Mouse (Mus musculus) bone marrow, adult 2 months (tissue): ENCODE measurements at regions not wholly inside any gene's neighbourhood (a gene's known extent, or its start where the extent isn't known, plus 50 kb on each side); places are given as distances from the start of the nearest gene placed in this dataset.

Experiments used
- H3K27ac ChIP-seq: fragments of 200-500 bp; 2 replicates; pipeline ENCODE4 v1.5.1; 2012; ENCODE audit warnings: low read depth, mild to moderate bottlenecking, control low read depth, inconsistent platforms, low read length; ENCODE audit not compliant: control insufficient read depth, poor library complexity, insufficient read depth
- H3K4me1 ChIP-seq: fragments of 200-500 bp; 2 replicates; pipeline ENCODE4 v1.6.1; 2011; ENCODE audit warnings: low read length; ENCODE audit not compliant: control insufficient read depth, insufficient read depth
- H3K4me3 ChIP-seq: fragments of 200-500 bp; replicated peaks from 2 replicates; pipeline ENCODE3; 2011; ENCODE audit warnings: mild to moderate bottlenecking, low read depth, low read length, control low read depth; ENCODE audit not compliant: control insufficient read depth
- CTCF ChIP-seq: fragments of 200-500 bp; IDR thresholded peaks from 2 replicates; pipeline ENCODE4 v1.5.1; 2011; ENCODE audit warnings: low read length, control low read depth; ENCODE audit not compliant: control insufficient read depth, insufficient read depth
- POLR2A ChIP-seq: fragments of 200-500 bp; IDR thresholded peaks from 2 replicates; pipeline ENCODE4 v1.6.1; 2011; ENCODE audit warnings: low read depth, mild to moderate bottlenecking, control low read depth, low read length, borderline replicate concordance; ENCODE audit not compliant: control insufficient read depth
- WGBS: fragments of 180-500 bp; shearing (Covaris S2); methylation state at CpG from one replicate; pipeline ENCODE4 v1.1.7; 2018; 5-methylcytosine and 5-hydroxymethylcytosine counted together

GRCm38 (mm10) chr5:101543326-101543725 lies 121.5 kb downstream of the Nkx6-1 start:
- TF ChIP-seq CTCF: no peak
- TF ChIP-seq POLR2A: no peak
- H3K27ac ChIP-seq: no peak overlapping the region
- H3K4me1 ChIP-seq: no peaks in the 10 kb centered on the region
- no peak overlapping the region for H3K4me3 ChIP-seq
- 74% methylated on average over 13 of the region's 13 CpGs for WGBS

GRCm38 (mm10) chr5:101539818-101540217 lies 125.0 kb downstream of the Nkx6-1 start:
- H3K4me1 ChIP-seq: no peaks in the 10 kb centered on the region
- 70% methylated on average over 1 of the region's 1 CpGs for WGBS
- no peak for TF ChIP-seq POLR2A
- no peak for TF ChIP-seq CTCF

GRCm38 (mm10) chr5:101539254-101539549 lies 125.6 kb downstream of the Nkx6-1 start:
- TF ChIP-seq CTCF (no peak), POLR2A (no peak)
- 43% methylated on average over 10 of the region's 10 CpGs for WGBS
- H3K4me1 ChIP-seq: no peaks in the 10 kb centered on the region
- no peak overlapping the region for H3K27ac ChIP-seq
- H3K4me3 ChIP-seq: no peak overlapping the region

More at GRCm38 (mm10) chr5:101539818-101540217, 125.0 kb downstream of the Nkx6-1 start:
- no peak overlapping the region for H3K4me3 ChIP-seq
- H3K27ac ChIP-seq: no peak overlapping the region

- WGBS: 13% methylated on average over 24 of the region's 24 CpGs
- Histone ChIP-seq H3K27ac (no peak overlapping the region), H3K4me3 (no peak overlapping the region), H3K4me1 (no peaks in the 10 kb centered on the region)
- TF ChIP-seq CTCF: no peak
- no peak for TF ChIP-seq POLR2A
Observed at GRCm38 (mm10) chr5:101538410-101539253, 126.2 kb downstream of the Nkx6-1 start.

- 26% methylated on average over 23 of the region's 23 CpGs for WGBS
- TF ChIP-seq POLR2A (no peak), CTCF (no peak)
- H3K27ac ChIP-seq: no peak overlapping the region
- no peak overlapping the region for H3K4me3 ChIP-seq
- H3K4me1 ChIP-seq: no peaks in the 10 kb centered on the region
Observed at GRCm38 (mm10) chr5:101537518-101538380, 127.0 kb downstream of the Nkx6-1 start.

GRCm38 (mm10) chr5:101535451-101535850 lies 129.3 kb downstream of the Nkx6-1 start:
- H3K4me3 ChIP-seq: no peak overlapping the region
- TF ChIP-seq POLR2A (no peak), CTCF (no peak)
- 66% methylated on average over 5 of the region's 5 CpGs for WGBS

GRCm38 (mm10) chr5:101525346-101525745 lies 139.4 kb downstream of the Nkx6-1 start:
- Histone ChIP-seq H3K27ac (no peak overlapping the region), H3K4me1 (no peaks in the 10 kb centered on the region), H3K4me3 (no peak overlapping the region)
- WGBS: 77% methylated on average over 5 of the region's 5 CpGs
- TF ChIP-seq POLR2A (no peak), CTCF (no peak)

More at GRCm38 (mm10) chr5:101535451-101535850, 129.3 kb downstream of the Nkx6-1 start:
- Histone ChIP-seq H3K27ac (no peak overlapping the region), H3K4me1 (no peaks in the 10 kb centered on the region)

- no peak for TF ChIP-seq CTCF
- TF ChIP-seq POLR2A: no peak
- Histone ChIP-seq H3K27ac (no peak overlapping the region), H3K4me1 (no peaks in the 10 kb centered on the region), H3K4me3 (no peak overlapping the region)
- WGBS: 55% methylated on average over 4 of the region's 4 CpGs
Observed at GRCm38 (mm10) chr5:101524670-101525069, 140.1 kb downstream of the Nkx6-1 start.
